Comparison of ENCODE assay signal across 27 mouse cellular contexts in genomic region chr9:72944286-72944685, GRCm38 (mm10). TPM values are rescaled to one million over a fixed set of nuclear protein-coding genes. Genes with fewer than 3 reads are reported as not detected.
"Had no signal": no experiment of that assay in that cellular context is flagged by ENCODE, and none has a peak within 500 bp of the region (broad histone marks: within the 10 kb centered on the region; RNA-seq: fewer than 3 reads in every experiment).

No protein-coding gene starts in this region.

- H3K9ac ChIP-seq: lung, embryonic 14.5 days; neural tube, embryonic 13.5 days; neural tube, embryonic 15.5 days had no signal

- H3K4me3 ChIP-seq: midbrain, embryonic 10.5 days; myocyte; neural tube, embryonic 13.5 days; neural tube, embryonic 15.5 days had no signal

- ATAC-seq: midbrain, embryonic 16.5 days had no signal

- H3K4me1 ChIP-seq: midbrain, embryonic 10.5 days; neural tube, embryonic 13.5 days; neural tube, embryonic 15.5 days had no signal

- DNase-seq: lung, adult 18-20 months; lung, embryonic 14.5 days; lung, postnatal 10 days; lung, postnatal 4 days; midbrain, embryonic 14.5 days; retina, postnatal 1 day; right cerebral cortex, adult 18-20 months; right cerebral cortex, postnatal 25 days; right cerebral cortex, postnatal 4 days; spleen, adult 18-20 months; thymus, adult 18-20 months; thymus, postnatal 14 days; thymus, postnatal 36 days had no signal

- H3K4me2 ChIP-seq: lung, embryonic 14.5 days; neural tube, embryonic 13.5 days; neural tube, embryonic 15.5 days had no signal

- H3K27ac ChIP-seq: midbrain, embryonic 10.5 days; neural tube, embryonic 13.5 days; neural tube, embryonic 15.5 days had no signal

- H3K27me3 ChIP-seq: neural tube, embryonic 13.5 days; neural tube, embryonic 15.5 days had no signal

RNA-seq across cellular contexts. Expression of gene Dyx1c1, which starts 14.3 kb away (rescaled TPM):
- total RNA-seq: megakaryocyte-erythroid progenitor cell, adult 5-6 weeks had no signal
- polyA plus RNA-seq: myocyte had no signal

RNA-seq across cellular contexts. Expression of gene Gm44503, which starts 14.4 kb away (rescaled TPM):
- total RNA-seq: megakaryocyte, adult 5-6 weeks; megakaryocyte-erythroid progenitor cell, adult 5-6 weeks had no signal
- polyA plus RNA-seq: liver, embryonic 16.5 days; lung, embryonic 14.5 days; lung, embryonic 16.5 days; midbrain, embryonic 10.5 days; midbrain, embryonic 14.5 days; midbrain, embryonic 16.5 days; neural tube, embryonic 11.5 days; neural tube, embryonic 13.5 days; neural tube, embryonic 15.5 days; small intestine, adult 2 months; stomach, embryonic 14.5 days; stomach, embryonic 16.5 days; thymus, postnatal 0 days had no signal

RNA-seq across cellular contexts. Expression of gene Pygo1, which starts 18.8 kb away (rescaled TPM):
- total RNA-seq: megakaryocyte, adult 5-6 weeks; megakaryocyte-erythroid progenitor cell, adult 5-6 weeks had no signal
